Mouse (Mus musculus): ENCODE results near the gene Tubg1. TPM values are rescaled to one million over a fixed set of nuclear protein-coding genes. Genes with fewer than 3 reads are reported as not detected.
A peak's percentile ranks its signal among the peaks of the same experiment; 100 is the strongest.

Tubg1 gene
- total and polyA plus RNA-seq, 2 experiments from 2014 or later = 43.1 to 66.6 TPM

DNA sequence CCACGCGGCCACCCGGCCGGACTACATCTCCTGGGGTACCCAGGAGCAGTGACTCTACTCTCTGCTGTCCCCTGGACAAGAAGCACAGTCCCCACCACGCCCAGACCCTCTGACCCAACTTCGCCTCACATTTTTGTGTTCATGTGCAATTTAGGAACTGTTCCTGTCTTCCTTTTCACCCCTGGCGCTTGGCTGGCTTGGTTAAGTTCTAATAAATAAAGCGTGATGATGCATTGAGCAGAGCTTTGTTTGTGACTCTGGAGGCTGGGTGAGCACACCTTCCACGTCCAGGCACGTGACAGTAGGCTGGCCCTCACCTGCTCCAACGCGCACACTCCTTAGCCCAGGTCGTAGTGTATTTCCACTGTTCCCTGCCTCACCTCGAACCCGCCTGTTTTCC is 41.8 kb downstream of the Tubg1 start:
- peaks cover 26% of the 10 kb centered on the region for H3K27me3 ChIP-seq (ENCODE audit: insufficient read depth, low read length)
- TF ChIP-seq CTCF (IDR thresholded peaks at IDR 0.05; ENCODE audit: low read depth) = no peak
- no peak overlapping the region for H3K9ac ChIP-seq
- 87% methylated on average over 15 of the region's 15 CpGs for WGBS
- no peaks in the 10 kb centered on the region for H3K9me3 ChIP-seq (ENCODE audit: low read length)
- DNase-seq (no peak), ATAC-seq (no peak)
- no peak overlapping the region for H3K4me2 ChIP-seq (ENCODE audit: low read depth)
- no peak overlapping the region for H3K4me3 ChIP-seq (ENCODE audit: low read depth, low read length)
- H3K4me1 ChIP-seq (ENCODE audit: insufficient read depth) = no peaks in the 10 kb centered on the region
- no peak overlapping the region for H3K27ac ChIP-seq (ENCODE audit: low read depth, low read length)
- peaks cover 7% of the 10 kb centered on the region for H3K36me3 ChIP-seq (ENCODE audit: insufficient read depth)

DNA sequence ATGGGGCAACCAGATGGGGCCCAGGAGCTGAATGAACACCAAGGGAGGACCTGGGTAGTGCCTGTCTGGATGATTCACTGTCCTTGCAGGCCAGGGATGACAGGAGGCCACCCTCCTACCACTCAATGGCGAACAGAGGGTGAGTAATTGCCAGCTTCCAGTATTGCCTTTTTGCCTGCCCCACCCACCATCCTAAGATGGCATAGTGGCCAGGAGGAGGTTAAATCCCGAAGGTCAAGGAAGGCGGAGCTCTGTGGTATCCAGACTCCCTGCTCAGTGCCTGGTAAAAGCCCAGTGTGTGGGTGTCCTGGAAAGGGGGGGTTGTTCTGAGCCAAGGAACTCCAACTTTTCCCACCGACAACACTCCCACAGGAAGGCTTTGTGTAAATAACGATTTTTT is 42.6 kb downstream of the Tubg1 start:
- no peak overlapping the region for H3K4me2 ChIP-seq (ENCODE audit: low read depth)
- 59% methylated on average over 5 of the region's 5 CpGs for WGBS
- H3K4me1 ChIP-seq (ENCODE audit: insufficient read depth) = no peaks in the 10 kb centered on the region
- H3K9me3 ChIP-seq (ENCODE audit: low read length) = no peaks in the 10 kb centered on the region
- peaks cover 28% of the 10 kb centered on the region for H3K27me3 ChIP-seq (ENCODE audit: insufficient read depth, low read length)
- no peak for TF ChIP-seq CTCF (IDR thresholded peaks at IDR 0.05; ENCODE audit: low read depth)
- H3K27ac ChIP-seq (ENCODE audit: low read depth, low read length) = no peak overlapping the region
- ATAC-seq (no peak), DNase-seq (no peak)
- peaks cover 9% of the 10 kb centered on the region for H3K36me3 ChIP-seq (ENCODE audit: insufficient read depth)
- H3K9ac ChIP-seq = no peak overlapping the region
- no peak overlapping the region for H3K4me3 ChIP-seq (ENCODE audit: low read depth, low read length)

DNA sequence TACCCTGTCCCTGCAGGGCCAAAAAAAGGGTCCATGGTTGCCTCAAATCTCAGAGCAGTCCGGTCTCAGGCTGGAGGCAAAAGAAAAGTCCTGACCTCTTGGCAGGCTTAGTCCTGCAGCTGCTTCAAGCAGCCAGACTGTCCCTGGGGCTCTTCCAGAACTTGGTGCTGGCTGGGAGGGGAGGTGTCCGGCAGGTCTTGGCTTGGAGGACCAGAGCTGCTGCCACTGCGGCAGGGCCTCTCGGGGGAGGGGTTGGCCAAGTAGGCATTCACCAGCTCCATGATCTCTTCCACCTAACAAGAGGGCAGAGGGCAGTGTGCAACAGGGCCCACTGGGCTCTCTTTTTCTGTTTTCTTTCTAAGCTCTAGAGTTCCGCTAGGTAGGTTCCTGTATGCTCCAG is 43.0 kb downstream of the Tubg1 start:
- 50% methylated on average over 5 of the region's 5 CpGs for WGBS
- Histone ChIP-seq H3K27me3 (ENCODE audit: insufficient read depth, low read length) (peaks cover 33% of the 10 kb centered on the region), H3K36me3 (ENCODE audit: insufficient read depth) (peaks cover 14% of the 10 kb centered on the region), H3K4me2 (ENCODE audit: low read depth) (no peak overlapping the region), H3K4me3 (ENCODE audit: low read depth, low read length) (no peak overlapping the region), H3K27ac (ENCODE audit: low read depth, low read length) (no peak overlapping the region), H3K9me3 (ENCODE audit: low read length) (no peaks in the 10 kb centered on the region), H3K4me1 (ENCODE audit: insufficient read depth) (no peaks in the 10 kb centered on the region), H3K9ac (no peak overlapping the region)
- TF ChIP-seq CTCF (IDR thresholded peaks at IDR 0.05; ENCODE audit: low read depth) = no peak
- ATAC-seq (no peak), DNase-seq (no peak)

DNA sequence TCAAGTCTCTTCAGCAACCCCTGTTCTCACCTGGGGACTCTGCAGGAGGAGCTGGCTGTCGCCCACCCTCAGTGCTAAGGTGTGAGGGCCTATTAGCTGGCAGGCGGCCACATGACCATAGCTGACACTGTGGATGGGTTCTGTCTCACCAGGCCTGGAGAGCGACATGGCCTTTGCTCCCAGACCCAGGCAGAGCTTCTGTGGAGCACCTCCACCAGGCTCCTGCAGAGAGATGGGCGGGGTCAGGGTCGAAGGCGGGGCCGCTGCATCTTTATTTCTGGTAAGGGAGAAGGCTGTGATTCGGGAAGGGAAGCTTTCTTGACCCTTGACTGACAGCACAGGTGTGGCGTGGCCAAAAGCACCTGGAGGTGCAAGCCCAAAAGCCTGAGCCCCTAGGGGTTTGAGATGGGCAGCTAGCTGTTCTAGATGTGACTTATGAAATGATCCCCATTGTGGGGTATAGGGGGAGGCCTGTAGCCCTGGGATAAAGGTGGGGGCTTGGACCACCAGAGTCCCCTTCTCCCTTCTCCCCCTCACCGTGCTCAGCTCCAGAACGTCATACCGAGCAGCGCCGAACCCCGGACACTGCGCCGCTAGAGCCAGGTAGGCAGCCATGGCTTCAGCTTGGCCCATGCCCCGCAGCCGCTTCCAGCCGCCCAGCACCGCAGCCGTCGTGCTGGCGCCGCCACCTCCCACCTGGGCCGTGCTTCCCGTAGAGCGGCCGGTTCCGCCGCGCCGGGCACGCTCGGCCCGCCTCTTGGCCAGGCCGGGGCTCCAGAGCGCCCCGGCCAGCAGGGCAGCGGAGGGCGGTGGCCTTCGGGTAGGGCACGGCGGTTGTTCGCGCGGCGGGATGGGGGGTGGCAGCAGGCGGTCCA is 44.0 kb downstream of the Tubg1 start:
- DNase-seq (no peak), ATAC-seq (no peak)
- no peak overlapping the region for H3K27ac ChIP-seq (ENCODE audit: low read depth, low read length)
- peak overlapping the region; percentile 25 for H3K4me3 ChIP-seq (ENCODE audit: low read depth, low read length)
- no peak overlapping the region for H3K9ac ChIP-seq
- no peak for TF ChIP-seq CTCF (IDR thresholded peaks at IDR 0.05; ENCODE audit: low read depth)
- peak overlapping the region; percentile 41 for H3K4me2 ChIP-seq (ENCODE audit: low read depth)
- H3K9me3 ChIP-seq (ENCODE audit: low read length) = no peaks in the 10 kb centered on the region
- WGBS = 25% methylated on average over 49 of the region's 49 CpGs
- H3K4me1 ChIP-seq (ENCODE audit: insufficient read depth) = no peaks in the 10 kb centered on the region
- H3K36me3 ChIP-seq (ENCODE audit: insufficient read depth) = peaks cover 16% of the 10 kb centered on the region
- H3K27me3 ChIP-seq (ENCODE audit: insufficient read depth, low read length) = peaks cover 40% of the 10 kb centered on the region

DNA sequence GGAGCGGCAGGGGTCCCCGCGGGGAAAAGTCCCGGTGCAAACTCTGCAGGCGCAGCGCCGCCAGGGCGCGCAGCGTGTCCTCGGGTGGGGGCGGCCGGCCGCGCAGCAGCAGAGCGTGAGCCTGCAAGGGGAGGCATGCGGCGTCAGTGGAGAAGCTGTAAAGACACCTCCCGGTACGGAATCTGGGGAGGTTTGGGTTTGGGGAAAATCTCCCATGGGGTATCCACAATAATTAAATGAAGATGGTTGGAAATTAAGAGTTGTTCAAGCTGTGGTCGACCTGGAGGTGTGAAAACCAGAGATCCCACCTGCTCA is 44.6 kb downstream of the Tubg1 start:
- peak overlapping the region; percentile 41 for H3K4me2 ChIP-seq (ENCODE audit: low read depth)
- H3K27me3 ChIP-seq (ENCODE audit: insufficient read depth, low read length) = peaks cover 46% of the 10 kb centered on the region
- H3K9ac ChIP-seq = no peak overlapping the region
- H3K36me3 ChIP-seq (ENCODE audit: insufficient read depth) = peaks cover 16% of the 10 kb centered on the region
- H3K4me1 ChIP-seq (ENCODE audit: insufficient read depth) = no peaks in the 10 kb centered on the region
- ATAC-seq (no peak), DNase-seq (no peak)
- WGBS = 19% methylated on average over 21 of the region's 21 CpGs
- H3K27ac ChIP-seq (ENCODE audit: low read depth, low read length) = no peak overlapping the region
- peak overlapping the region; percentile 25 for H3K4me3 ChIP-seq (ENCODE audit: low read depth, low read length)
- no peak for TF ChIP-seq CTCF (IDR thresholded peaks at IDR 0.05; ENCODE audit: low read depth)
- H3K9me3 ChIP-seq (ENCODE audit: low read length) = no peaks in the 10 kb centered on the region

DNA sequence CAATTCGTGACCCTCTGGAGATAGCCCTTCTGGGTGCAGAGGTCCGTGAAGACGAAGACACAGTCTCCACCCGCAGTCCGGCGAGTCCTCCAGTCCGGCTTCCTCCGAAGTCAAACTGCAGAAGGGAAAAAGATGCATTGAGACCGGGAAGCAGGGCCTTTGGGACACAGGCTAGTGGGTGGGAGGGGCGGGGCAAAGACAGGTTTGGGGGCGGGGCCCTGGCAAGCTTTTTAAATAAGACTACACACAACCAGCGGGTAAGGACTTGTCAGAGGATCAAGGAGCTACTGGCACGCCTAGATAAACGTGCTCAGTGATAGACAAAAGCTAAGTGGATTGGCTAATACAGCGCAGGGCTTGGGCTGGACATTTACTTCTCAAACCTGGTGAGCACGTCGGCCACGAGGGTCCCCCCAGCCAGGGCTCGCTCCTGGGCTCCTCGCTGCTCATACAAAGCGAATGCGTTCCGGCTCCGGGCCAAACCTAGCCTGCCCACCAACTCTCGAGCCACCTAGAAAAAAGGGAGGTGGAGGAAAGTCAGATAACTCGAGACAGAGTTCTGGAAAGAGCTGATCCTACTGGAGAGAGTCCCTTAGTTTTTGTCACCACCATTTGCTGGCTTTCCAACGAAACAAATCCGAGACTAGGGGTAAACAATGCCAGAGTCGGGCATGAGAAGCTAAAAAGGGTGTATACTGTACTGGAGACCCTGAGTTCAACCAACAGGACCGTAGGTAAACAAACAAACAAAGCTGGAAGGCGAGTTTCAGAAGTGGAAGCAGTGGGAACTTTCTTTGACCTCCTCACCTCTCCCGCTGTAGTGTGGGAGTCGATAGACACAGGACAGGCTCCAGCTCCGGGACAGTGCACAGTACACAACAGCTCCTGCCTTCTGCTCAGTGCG is 45.2 kb downstream of the Tubg1 start:
- WGBS = 35% methylated on average over 35 of the region's 35 CpGs
- TF ChIP-seq CTCF (IDR thresholded peaks at IDR 0.05; ENCODE audit: low read depth) = no peak
- H3K4me2 ChIP-seq (ENCODE audit: low read depth) = no peak overlapping the region
- H3K27me3 ChIP-seq (ENCODE audit: insufficient read depth, low read length) = peaks cover 49% of the 10 kb centered on the region
- no peak overlapping the region for H3K27ac ChIP-seq (ENCODE audit: low read depth, low read length)
- ATAC-seq = no peak
- H3K9ac ChIP-seq = no peak overlapping the region
- H3K9me3 ChIP-seq (ENCODE audit: low read length) = no peaks in the 10 kb centered on the region
- no peaks in the 10 kb centered on the region for H3K4me1 ChIP-seq (ENCODE audit: insufficient read depth)
- H3K4me3 ChIP-seq (ENCODE audit: low read depth, low read length) = no peak overlapping the region
- DNase-seq = no peak
- H3K36me3 ChIP-seq (ENCODE audit: insufficient read depth) = peaks cover 16% of the 10 kb centered on the region

DNA sequence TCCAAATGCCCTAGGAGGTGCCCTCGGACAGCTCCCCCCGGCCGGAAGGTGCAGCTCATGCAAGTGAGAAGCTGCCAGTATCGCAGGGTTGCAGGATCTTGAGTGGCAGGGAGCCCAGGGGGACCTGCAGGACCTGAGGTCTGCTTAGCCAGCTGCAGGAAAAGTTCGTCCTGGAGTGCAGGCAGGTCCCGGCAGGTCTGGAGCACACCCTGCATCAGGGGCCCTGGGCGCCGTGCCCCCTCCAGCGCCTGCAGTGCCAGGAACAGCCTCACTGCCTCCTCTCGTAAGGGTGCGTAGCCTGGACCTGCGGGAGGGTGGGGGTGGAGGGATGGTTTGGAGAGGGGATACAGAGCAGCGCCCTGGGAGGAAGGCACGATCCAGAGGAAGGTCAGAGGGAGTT is 46.6 kb downstream of the Tubg1 start:
- ATAC-seq (no peak), DNase-seq (no peak)
- Histone ChIP-seq H3K36me3 (ENCODE audit: insufficient read depth) (peaks cover 15% of the 10 kb centered on the region), H3K4me3 (ENCODE audit: low read depth, low read length) (no peak overlapping the region), H3K27ac (ENCODE audit: low read depth, low read length) (no peak overlapping the region), H3K27me3 (ENCODE audit: insufficient read depth, low read length) (peaks cover 55% of the 10 kb centered on the region), H3K9me3 (ENCODE audit: low read length) (no peaks in the 10 kb centered on the region), H3K9ac (no peak overlapping the region), H3K4me2 (ENCODE audit: low read depth) (no peak overlapping the region), H3K4me1 (ENCODE audit: insufficient read depth) (no peaks in the 10 kb centered on the region; the same call in 1 of the 2 replicates)
- 56% methylated on average over 14 of the region's 14 CpGs for WGBS
- no peak for TF ChIP-seq CTCF (IDR thresholded peaks at IDR 0.05; ENCODE audit: low read depth)
